ENCODE assay signal across 19 mouse cellular contexts in genomic region chr2:71494971-71495370, GRCm38 (mm10). TPM values are rescaled to one million over a fixed set of nuclear protein-coding genes. Genes with fewer than 3 reads are reported as not detected.
A peak's percentile ranks its signal among the peaks of the same experiment; 100 is the strongest.
DNase-seq lines count a peak whose midpoint lies in the region; ATAC-seq and TF ChIP-seq lines count a peak whose summit lies in the region.
"Had no signal": no experiment of that assay in that cellular context is flagged by ENCODE, and none has a peak within 500 bp of the region (broad histone marks: within the 10 kb centered on the region; RNA-seq: fewer than 3 reads in every experiment).

No protein-coding gene starts in this region.

- 23% methylated on average over 4 of the region's 4 CpGs for WGBS in midbrain, embryonic 11.5 days
- 25% methylated on average over 4 of the region's 4 CpGs for WGBS in midbrain, embryonic 10.5 days
- WGBS in hindbrain, postnatal 0 days, result 16% methylated on average over 4 of the region's 4 CpGs
- WGBS in heart, embryonic 10.5 days, result 47% methylated on average over 4 of the region's 4 CpGs
- 40% methylated on average over 4 of the region's 4 CpGs for WGBS in limb, embryonic 10.5 days

- H3K36me3 ChIP-seq in midbrain, embryonic 11.5 days (ENCODE audit: control insufficient read depth, insufficient read depth, low read length), result no peaks in the 10 kb centered on the region
- H3K36me3 ChIP-seq in midbrain, embryonic 10.5 days, result no peaks in the 10 kb centered on the region
- no peaks in the 10 kb centered on the region for H3K36me3 ChIP-seq in hindbrain, postnatal 0 days (ENCODE audit: insufficient read depth, low read length)
- no peaks in the 10 kb centered on the region for H3K36me3 ChIP-seq in heart, embryonic 10.5 days
- no peaks in the 10 kb centered on the region for H3K36me3 ChIP-seq in limb, embryonic 10.5 days
- H3K36me3 ChIP-seq: limb, embryonic 13.5 days had no signal

- no peak overlapping the region for H3K4me2 ChIP-seq in midbrain, embryonic 11.5 days
- H3K4me2 ChIP-seq in hindbrain, postnatal 0 days (ENCODE audit: low read depth, low read length), result no peak overlapping the region
- H3K4me2 ChIP-seq: limb, embryonic 13.5 days had no signal

- H3K4me3 ChIP-seq in midbrain, embryonic 11.5 days (ENCODE audit: low read depth, low read length), result no peak overlapping the region
- H3K4me3 ChIP-seq in midbrain, embryonic 10.5 days, result no peak overlapping the region
- no peak overlapping the region for H3K4me3 ChIP-seq in hindbrain, postnatal 0 days (ENCODE audit: low read length)
- H3K4me3 ChIP-seq in heart, embryonic 10.5 days, result no peak overlapping the region
- H3K4me3 ChIP-seq in limb, embryonic 10.5 days, result no peak overlapping the region
- H3K4me3 ChIP-seq: heart, adult 2 months; limb, embryonic 13.5 days had no signal

- H3K4me1 ChIP-seq in midbrain, embryonic 11.5 days (ENCODE audit: control insufficient read depth, insufficient read depth, low read length), result peaks cover 2% of the 10 kb centered on the region; the same call in 1 of the 2 replicates
- H3K4me1 ChIP-seq in midbrain, embryonic 10.5 days, result peaks cover 10% of the 10 kb centered on the region
- no peaks in the 10 kb centered on the region for H3K4me1 ChIP-seq in hindbrain, postnatal 0 days (ENCODE audit: insufficient read depth, low read length)
- peaks cover 8% of the 10 kb centered on the region; the same call in 1 of the 2 replicates for H3K4me1 ChIP-seq in heart, embryonic 10.5 days
- H3K4me1 ChIP-seq in limb, embryonic 10.5 days, result peaks cover 29% of the 10 kb centered on the region

- H3K9me3 ChIP-seq in midbrain, embryonic 11.5 days (ENCODE audit: control insufficient read depth, low read length), result no peaks in the 10 kb centered on the region
- H3K9me3 ChIP-seq in midbrain, embryonic 10.5 days (replicated peaks), result no peaks in the 10 kb centered on the region
- H3K9me3 ChIP-seq in hindbrain, postnatal 0 days (ENCODE audit: low read length), result no peaks in the 10 kb centered on the region
- no peaks in the 10 kb centered on the region for H3K9me3 ChIP-seq in heart, embryonic 10.5 days
- H3K9me3 ChIP-seq in limb, embryonic 10.5 days (replicated peaks), result no peaks in the 10 kb centered on the region
- H3K9me3 ChIP-seq: limb, embryonic 13.5 days had no signal

- TF ChIP-seq CTCF in hindbrain, postnatal 0 days (IDR thresholded peaks at IDR 0.05; ENCODE audit: low read depth), result no peak

- DNase-seq in embryo, embryonic 10 days (ENCODE audit: low spot score), result peak; percentile 66
- DNase-seq in embryo, embryonic 11 days, result no peak
- peak; percentile 87 for DNase-seq in midbrain, embryonic 11.5 days (ENCODE audit: low spot score, missing footprints)
- no peak for DNase-seq in midbrain, embryonic 10.5 days (ENCODE audit: low spot score)
- DNase-seq in hindbrain, postnatal 0 days (ENCODE audit: low spot score), result peak; percentile 35
- DNase-seq in testis, postnatal 10 days (ENCODE audit: low spot score), result no peak
- DNase-seq in heart, embryonic 10.5 days (ENCODE audit: low spot score), result no peak
- no peak for DNase-seq in limb, embryonic 10.5 days (ENCODE audit: low spot score)
- DNase-seq: adrenal gland, postnatal 10 days; cerebellum, adult 2 months; heart, adult 2 months; kidney, adult 2 months; kidney, postnatal 36 days; layer of hippocampus, adult 9-11 months; lung, postnatal 14 days had no signal

- no peaks in the 10 kb centered on the region for H3K27me3 ChIP-seq in midbrain, embryonic 11.5 days (ENCODE audit: control insufficient read depth, insufficient read depth, low read length)
- no peaks in the 10 kb centered on the region for H3K27me3 ChIP-seq in midbrain, embryonic 10.5 days (ENCODE audit: low read depth, poor library complexity, severe bottlenecking)
- no peaks in the 10 kb centered on the region for H3K27me3 ChIP-seq in hindbrain, postnatal 0 days (ENCODE audit: insufficient read depth, low read length)
- no peaks in the 10 kb centered on the region for H3K27me3 ChIP-seq in heart, embryonic 10.5 days (ENCODE audit: insufficient read depth, poor library complexity, severe bottlenecking)
- H3K27me3 ChIP-seq in limb, embryonic 10.5 days (ENCODE audit: low read depth, poor library complexity, severe bottlenecking), result no peaks in the 10 kb centered on the region
- H3K27me3 ChIP-seq: limb, embryonic 13.5 days had no signal

- H3K9ac ChIP-seq in midbrain, embryonic 11.5 days (ENCODE audit: low read length), result no peak overlapping the region
- no peak overlapping the region for H3K9ac ChIP-seq in hindbrain, postnatal 0 days (replicated peaks; ENCODE audit: low read length)
- H3K9ac ChIP-seq: limb, embryonic 13.5 days had no signal

- H3K27ac ChIP-seq in midbrain, embryonic 11.5 days (ENCODE audit: low read depth, low read length), result no peak overlapping the region
- no peak overlapping the region for H3K27ac ChIP-seq in midbrain, embryonic 10.5 days (replicated peaks)
- no peak overlapping the region for H3K27ac ChIP-seq in hindbrain, postnatal 0 days
- no peak overlapping the region for H3K27ac ChIP-seq in heart, embryonic 10.5 days
- H3K27ac ChIP-seq in limb, embryonic 10.5 days, result no peak overlapping the region
- H3K27ac ChIP-seq: heart, adult 2 months; limb, embryonic 13.5 days had no signal

- no peak for ATAC-seq in midbrain, embryonic 11.5 days (ENCODE audit: low FRiP score)
- ATAC-seq in hindbrain, postnatal 0 days, result no peak

RNA-seq across cellular contexts. Expression of gene Dlx1, which starts 32.9 kb away (rescaled TPM):
- polyA plus RNA-seq in midbrain, embryonic 11.5 days (2014; fragmentation: Nextera tagmentation; extraction: Ambion mirVana), result 13.6 and 17.3 TPM in 2 replicates
- 12.2 and 22.4 TPM in 2 replicates for polyA plus RNA-seq in midbrain, embryonic 10.5 days (2016; fragmentation: Nextera tagmentation; extraction: Ambion mirVana)
- 2.5 and 3.5 TPM in 2 replicates for total RNA-seq in hindbrain, postnatal 0 days (2014; rRNA removed)
- not detected in 2 replicates for polyA plus RNA-seq in hindbrain, postnatal 0 days (2015; fragmentation: Nextera tagmentation; extraction: Ambion mirVana)
- 3.5 and 4.3 TPM in 2 replicates for polyA plus RNA-seq in heart, embryonic 10.5 days (2016; fragmentation: Nextera tagmentation; extraction: Ambion mirVana)
- polyA plus RNA-seq in limb, embryonic 10.5 days (2016; fragmentation: Nextera tagmentation; extraction: Ambion mirVana), result 5.7 and 9.0 TPM in 2 replicates
- total RNA-seq: megakaryocyte-erythroid progenitor cell, adult 5-6 weeks had no signal

RNA-seq across cellular contexts. Expression of gene Metap1d, which starts 41.9 kb away (rescaled TPM):
- 31.6 and 32.8 TPM in 2 replicates for polyA plus RNA-seq in midbrain, embryonic 11.5 days (2014; fragmentation: Nextera tagmentation; extraction: Ambion mirVana)
- polyA plus RNA-seq in midbrain, embryonic 10.5 days (2016; fragmentation: Nextera tagmentation; extraction: Ambion mirVana), result 26.6 and 28.2 TPM in 2 replicates
- total RNA-seq in hindbrain, postnatal 0 days (2014; rRNA removed), result 12.0 and 14.4 TPM in 2 replicates
- 26.2 and 29.1 TPM in 2 replicates for polyA plus RNA-seq in hindbrain, postnatal 0 days (2015; fragmentation: Nextera tagmentation; extraction: Ambion mirVana)
- 29.0 and 31.6 TPM in 2 replicates for polyA plus RNA-seq in heart, embryonic 10.5 days (2016; fragmentation: Nextera tagmentation; extraction: Ambion mirVana)
- 21.4 and 28.8 TPM in 2 replicates for polyA plus RNA-seq in limb, embryonic 10.5 days (2016; fragmentation: Nextera tagmentation; extraction: Ambion mirVana)

RNA-seq across cellular contexts. Expression of gene Dlx2, which starts 51.6 kb away (rescaled TPM):
- polyA plus RNA-seq in midbrain, embryonic 11.5 days (2014; fragmentation: Nextera tagmentation; extraction: Ambion mirVana), result 4.7 and 5.8 TPM in 2 replicates
- 6.2 and 9.2 TPM in 2 replicates for polyA plus RNA-seq in midbrain, embryonic 10.5 days (2016; fragmentation: Nextera tagmentation; extraction: Ambion mirVana)
- total RNA-seq in hindbrain, postnatal 0 days (2014; rRNA removed), result 0.97 TPM in 1 of 2 replicates, not detected in the other
- polyA plus RNA-seq in hindbrain, postnatal 0 days (2015; fragmentation: Nextera tagmentation; extraction: Ambion mirVana), result 0.21 and 0.26 TPM in 2 replicates
- 3.0 and 3.9 TPM in 2 replicates for polyA plus RNA-seq in heart, embryonic 10.5 days (2016; fragmentation: Nextera tagmentation; extraction: Ambion mirVana)
- 4.9 and 7.2 TPM in 2 replicates for polyA plus RNA-seq in limb, embryonic 10.5 days (2016; fragmentation: Nextera tagmentation; extraction: Ambion mirVana)
- total RNA-seq: gastrocnemius, adult 8-10 months; heart, adult 2 months; megakaryocyte-erythroid progenitor cell, adult 5-6 weeks; neutrophil, adult 5-6 weeks had no signal
- polyA plus RNA-seq: cerebellum, adult 2 months; heart, adult 2 months; kidney, adult 2 months had no signal

Comparison
In these comparisons a context has a peak if more than half of its experiments do, and no peak if none do; other contexts are left out.
1. DNase-seq: peak in embryo, embryonic 10 days (single experiment), midbrain, embryonic 11.5 days (single experiment) and hindbrain, postnatal 0 days (single experiment); none in embryo, embryonic 11 days (single experiment), midbrain, embryonic 10.5 days (single experiment), testis, postnatal 10 days (single experiment), heart, embryonic 10.5 days (single experiment) and limb, embryonic 10.5 days (single experiment).